Mouse (Mus musculus) MEL (cell line): ENCODE data around the gene Sp2. TPM values are rescaled to one million over a fixed set of nuclear protein-coding genes. Genes with fewer than 3 reads are reported as not detected.

Experiments
- DNase-seq: peaks from one replicate; pipeline ENCODE4 v3.0.0; 2011; ENCODE audit warnings: low read depth, low spot score
- H3K27ac ChIP-seq: 2 replicates; pipeline ENCODE4 v1.5.1; 2012; ENCODE audit warnings: low read depth, mild to moderate bottlenecking, control low read depth, low read length, moderate library complexity; ENCODE audit not compliant: control insufficient read depth
- H3K27me3 ChIP-seq, 2 experiments: fragments of 150-350 bp in 1 of 2; sonication (generic) in 1 of 2; 2 replicates each; pipeline ENCODE4 v1.6.1; 2012; ENCODE audit warnings: low read length in 2 of 2, mild to moderate bottlenecking in 2 of 2, improper control_type of control experiment in 1 of 2, moderate library complexity in 1 of 2; ENCODE audit not compliant: insufficient read depth in 2 of 2, control insufficient read depth in 1 of 2
- H3K36me3 ChIP-seq, 2 experiments: 2 replicates each; pipeline ENCODE4 v1.6.1; 2012 to 2014; ENCODE audit warnings: low read length in 2 of 2, improper control_type of control experiment in 1 of 2, inconsistent platforms in 1 of 2, mild to moderate bottlenecking in 1 of 2; ENCODE audit not compliant: insufficient read depth in 2 of 2, control insufficient read depth in 1 of 2
- H3K4me1 ChIP-seq, 2 experiments: fragments of 150-350 bp in 1 of 2; sonication (generic) in 1 of 2; 2 replicates each; pipeline ENCODE4 v1.6.1; 2012; ENCODE audit warnings: low read length in 2 of 2, improper control_type of control experiment in 1 of 2, mild to moderate bottlenecking in 1 of 2; ENCODE audit not compliant: insufficient read depth in 2 of 2, control insufficient read depth in 1 of 2
- H3K4me3 ChIP-seq, 2 experiments: fragments of 150-350 bp in 1 of 2; sonication (generic) in 1 of 2; 2 replicates each; pipeline ENCODE4 v1.5.1; 2012; ENCODE audit warnings: low read depth in 2 of 2, low read length in 2 of 2, mild to moderate bottlenecking in 2 of 2, moderate library complexity in 2 of 2, control low read depth in 1 of 2, improper control_type of control experiment in 1 of 2; ENCODE audit not compliant: control insufficient read depth in 1 of 2, insufficient read depth in 1 of 2
- H3K79me2 ChIP-seq: 2 replicates; pipeline ENCODE4 v1.6.1; 2012; ENCODE audit warnings: mild to moderate bottlenecking, low read length, moderate library complexity; ENCODE audit not compliant: control insufficient read depth, poor library complexity, insufficient read depth
- H3K9ac ChIP-seq: 2 replicates; pipeline ENCODE4 v1.6.1; 2012; ENCODE audit warnings: low read depth, mild to moderate bottlenecking, control low read depth, low read length, moderate library complexity; ENCODE audit not compliant: control insufficient read depth, poor library complexity, severe bottlenecking
- H3K9me3 ChIP-seq: fragments of 150-350 bp; sonication (generic); replicated peaks from 2 replicates; pipeline ENCODE4 v1.6.1; 2012; ENCODE audit warnings: mild to moderate bottlenecking, low read length, improper control_type of control experiment, moderate library complexity; ENCODE audit not compliant: insufficient read depth
- BHLHE40 ChIP-seq: IDR thresholded peaks from 2 replicates; pipeline ENCODE4 v1.6.1; 2012; ENCODE audit warnings: low read depth, mild to moderate bottlenecking, inconsistent platforms, low read length, improper control_type of control experiment, borderline replicate concordance
- CHD1 ChIP-seq: IDR thresholded peaks from 2 replicates; pipeline ENCODE4 v1.6.1; 2012; ENCODE audit warnings: low read depth, mild to moderate bottlenecking, inconsistent platforms, low read length, improper control_type of control experiment
- CHD2 ChIP-seq: IDR thresholded peaks from 2 replicates; pipeline ENCODE4 v1.6.1; 2011; ENCODE audit warnings: low read length, improper control_type of control experiment
- CTCF ChIP-seq, 3 experiments: IDR thresholded peaks in 2 of 3; conservative IDR thresholded peaks in 1 of 3; 2 replicates each; pipeline ENCODE4 v1.5.1; 2011 to 2012; ENCODE audit warnings: low read length in 3 of 3, low read depth in 2 of 3, mild to moderate bottlenecking in 2 of 3, improper control_type of control experiment in 1 of 3, inconsistent platforms in 1 of 3, mixed read lengths in 1 of 3, moderate library complexity in 1 of 3; ENCODE audit not compliant: control insufficient read depth in 1 of 3, insufficient read depth in 1 of 3, poor library complexity in 1 of 3, severe bottlenecking in 1 of 3
- E2F4 ChIP-seq: IDR thresholded peaks from 2 replicates; pipeline ENCODE4 v1.6.1; 2011; ENCODE audit warnings: low read depth, low read length, improper control_type of control experiment, borderline replicate concordance
- ELF1 ChIP-seq: IDR thresholded peaks from 2 replicates; pipeline ENCODE4 v1.6.1; 2014; ENCODE audit warnings: low read depth, mild to moderate bottlenecking, inconsistent platforms, low read length, improper control_type of control experiment, moderate library complexity
- EP300 ChIP-seq, 2 experiments: IDR thresholded peaks; 2 replicates each; pipeline ENCODE4 v1.6.1; 2011; ENCODE audit warnings: improper control_type of control experiment in 2 of 2, low read length in 2 of 2, low read depth in 1 of 2, mild to moderate bottlenecking in 1 of 2
- JUND ChIP-seq: IDR thresholded peaks from 2 replicates; pipeline ENCODE4 v1.6.1; 2011; ENCODE audit warnings: low read depth, mild to moderate bottlenecking, improper control_type of control experiment, low read length
- KAT2A ChIP-seq: conservative IDR thresholded peaks from 2 replicates; pipeline ENCODE4 v1.6.1; 2012; ENCODE audit warnings: low read depth, low read length, improper control_type of control experiment, inconsistent platforms
- MAFK ChIP-seq: IDR thresholded peaks from 2 replicates; pipeline ENCODE4 v1.6.1; 2011; ENCODE audit warnings: low read depth, mild to moderate bottlenecking, low read length, improper control_type of control experiment, borderline replicate concordance
- MAX ChIP-seq: IDR thresholded peaks from 2 replicates; pipeline ENCODE4 v1.6.1; 2011; ENCODE audit warnings: low read length, improper control_type of control experiment
- MXI1 ChIP-seq: IDR thresholded peaks from 2 replicates; pipeline ENCODE4 v1.6.1; 2011; ENCODE audit warnings: mild to moderate bottlenecking, low read depth, low read length, improper control_type of control experiment
- MYB ChIP-seq: IDR thresholded peaks from 2 replicates; pipeline ENCODE4 v1.6.1; 2011; ENCODE audit warnings: mild to moderate bottlenecking, low read depth, low read length, improper control_type of control experiment
- MYC ChIP-seq: IDR thresholded peaks from 2 replicates; pipeline ENCODE4 v1.6.1; 2011; ENCODE audit warnings: low read depth, mild to moderate bottlenecking, low read length, improper control_type of control experiment, moderate library complexity
- POLR2A ChIP-seq, 2 experiments: IDR thresholded peaks; 2 replicates each; pipeline ENCODE4 v1.6.1; 2011 to 2012; ENCODE audit warnings: low read length in 2 of 2, mild to moderate bottlenecking in 2 of 2, control low read depth in 1 of 2, improper control_type of control experiment in 1 of 2, low read depth in 1 of 2, moderate library complexity in 1 of 2; ENCODE audit not compliant: control insufficient read depth in 1 of 2, insufficient read depth in 1 of 2, poor library complexity in 1 of 2
- POLR2AphosphoS2 ChIP-seq: IDR thresholded peaks from 2 replicates; pipeline ENCODE4 v1.6.1; 2011; ENCODE audit warnings: low read length, improper control_type of control experiment
- POLR2AphosphoS5 ChIP-seq: IDR thresholded peaks from 2 replicates; pipeline ENCODE4 v1.6.1; 2012; ENCODE audit warnings: low read depth, borderline replicate concordance, mild to moderate bottlenecking, inconsistent platforms, low read length, moderate library complexity, mixed read lengths
- RAD21 ChIP-seq: IDR thresholded peaks from 2 replicates; pipeline ENCODE4 v1.6.1; 2011; ENCODE audit warnings: mild to moderate bottlenecking, low read depth, low read length, improper control_type of control experiment
- RCOR1 ChIP-seq: IDR thresholded peaks from 2 replicates; pipeline ENCODE4 v1.6.1; 2012; ENCODE audit warnings: low read depth, mild to moderate bottlenecking, inconsistent platforms, low read length, improper control_type of control experiment
- TAL1 ChIP-seq: IDR thresholded peaks from 2 replicates; pipeline ENCODE4 v1.6.1; 2012; ENCODE audit warnings: mild to moderate bottlenecking, inconsistent platforms, low read length, moderate library complexity, mixed read lengths
- UBTF ChIP-seq: IDR thresholded peaks from 2 replicates; pipeline ENCODE4 v1.6.1; 2012; ENCODE audit warnings: low read depth, mild to moderate bottlenecking, inconsistent platforms, low read length, improper control_type of control experiment, moderate library complexity, borderline replicate concordance; ENCODE audit not compliant: insufficient read depth
- USF1 ChIP-seq: IDR thresholded peaks from 2 replicates; pipeline ENCODE4 v1.6.1; 2014; ENCODE audit warnings: low read depth, mild to moderate bottlenecking, inconsistent platforms, low read length, improper control_type of control experiment, moderate library complexity
- ZC3H11A ChIP-seq: IDR thresholded peaks from 2 replicates; pipeline ENCODE4 v1.6.1; 2012; ENCODE audit warnings: low read depth, mild to moderate bottlenecking, inconsistent platforms, low read length, improper control_type of control experiment
- ZNF384 ChIP-seq: IDR thresholded peaks from 2 replicates; pipeline ENCODE4 v1.6.1; 2012; ENCODE audit warnings: low read depth, mild to moderate bottlenecking, inconsistent platforms, low read length, improper control_type of control experiment
- polyA plus RNA-seq, 2 experiments: library from polyadenylated mRNA; stranded (reverse) in 1 of 2; unstranded in 1 of 2; fragments of >175 nt in 1 of 2; fragments of >200 nt in 1 of 2; gene quantifications; 2 replicates each; pipeline versions ENCODE4 v1.2.1 to v1.2.4; 2012; ENCODE audit warnings: low replicate concordance in 2 of 2, low read depth in 1 of 2; ENCODE audit not compliant: insufficient read length in 2 of 2, insufficient read depth in 1 of 2, missing spikeins in 1 of 2
- total RNA-seq: library from RNA; depleted of rRNA; stranded (reverse); fragments of 300-350 nt; gene quantifications from 2 replicates; pipeline ENCODE4 v1.2.3, GENCODE M21; 2012

The Sp2 gene
- total and polyA plus RNA-seq, 3 experiments: 1.4 to 20.3 TPM; not detected in 1

DNA sequence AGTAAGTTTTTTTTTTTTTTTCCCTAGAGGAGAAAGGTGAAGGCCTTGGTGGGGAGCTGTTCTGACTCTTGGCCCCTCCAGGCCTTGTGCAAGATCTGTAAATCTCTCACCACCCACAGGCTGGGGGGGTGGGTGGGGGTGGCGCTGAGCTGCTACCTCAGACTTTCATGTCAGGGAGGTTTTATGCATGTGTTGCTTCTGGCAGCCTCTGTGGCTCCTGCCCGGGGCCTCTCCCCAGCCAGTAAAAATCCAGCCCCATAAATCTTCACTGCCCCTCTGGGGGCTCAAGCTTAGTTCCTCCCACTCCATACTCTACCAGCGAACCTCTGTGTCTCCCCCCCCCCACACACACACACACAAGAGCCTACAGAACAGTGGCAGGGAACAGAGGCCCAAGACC lies 3.7 kb upstream of the Sp2 start:
- DNase-seq: no peak
- Histone ChIP-seq H3K9ac (no peak overlapping the region), H3K27ac (no peak overlapping the region), H3K9me3 (no peaks in the 10 kb centered on the region), H3K36me3 (no peaks in the 10 kb centered on the region), H3K27me3 (peaks cover 0 to 4% of the 10 kb centered on the region in 2 experiments; a peak in 2 of 4 replicates), H3K79me2 (no peaks in the 10 kb centered on the region), H3K4me3 (no peak overlapping the region), H3K4me1 (no peaks in the 10 kb centered on the region)
- TF ChIP-seq ELF1: no peak
- TF ChIP-seq KAT2A: no peak
- TF ChIP-seq POLR2AphosphoS5: no peak
- TF ChIP-seq MAX: no peak
- no peak for TF ChIP-seq POLR2A (IDR thresholded peaks at IDR 0.05; ENCODE audit: control insufficient read depth in 1 of 2, insufficient read depth in 1 of 2, low read depth in 1 of 2, low read length in 2 of 2, poor library complexity in 1 of 2)
- no peak for TF ChIP-seq UBTF
- TF ChIP-seq RAD21: no peak
- no peak for TF ChIP-seq JUND
- no peak for TF ChIP-seq CHD1
- TF ChIP-seq POLR2AphosphoS2: no peak
- no peak for TF ChIP-seq MAFK
- TF ChIP-seq MYC: no peak
- no peak for TF ChIP-seq CTCF (IDR thresholded peaks at IDR 0.05 in 2 of 3, conservative IDR thresholded peaks at IDR 0.05 in 1 of 3; ENCODE audit: control insufficient read depth in 1 of 3, insufficient read depth in 1 of 3, low read depth in 2 of 3, low read length in 3 of 3, poor library complexity in 1 of 3, severe bottlenecking in 1 of 3)
- TF ChIP-seq BHLHE40: no peak

DNA sequence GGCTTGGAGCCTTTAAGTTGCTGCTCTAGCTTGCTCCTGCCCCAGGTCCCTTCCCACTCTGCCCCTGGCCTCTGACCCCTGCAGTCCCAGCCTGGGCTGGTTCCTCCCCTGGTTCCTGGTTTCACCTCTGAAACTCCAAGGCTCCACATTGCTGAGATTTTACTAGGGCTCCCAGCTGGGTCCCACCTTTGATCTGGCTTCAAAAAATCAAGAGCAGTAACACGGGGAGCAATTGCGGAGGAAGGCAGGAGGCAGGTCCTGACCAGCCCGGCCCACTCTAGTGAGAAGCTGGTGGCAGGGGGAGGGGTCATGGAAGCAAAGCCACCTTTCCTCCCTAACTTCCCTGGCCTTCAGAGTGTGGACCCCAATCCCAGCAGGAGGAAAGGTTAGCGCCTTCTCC lies 2.1 kb upstream of the Sp2 start:
- Histone ChIP-seq H3K27me3 (peaks cover 0 to 4% of the 10 kb centered on the region in 2 experiments; a peak in 2 of 4 replicates), H3K9ac (no peak overlapping the region), H3K4me3 (no peak overlapping the region), H3K36me3 (no peaks in the 10 kb centered on the region), H3K4me1 (no peaks in the 10 kb centered on the region), H3K9me3 (no peaks in the 10 kb centered on the region), H3K27ac (no peak overlapping the region), H3K79me2 (no peaks in the 10 kb centered on the region)
- no peak for DNase-seq
- TF ChIP-seq MAFK (no peak), JUND (no peak), ELF1 (no peak), CHD1 (no peak), CTCF (IDR thresholded peaks at IDR 0.05 in 2 of 3, conservative IDR thresholded peaks at IDR 0.05 in 1 of 3; ENCODE audit: control insufficient read depth in 1 of 3, insufficient read depth in 1 of 3, low read depth in 2 of 3, low read length in 3 of 3, poor library complexity in 1 of 3, severe bottlenecking in 1 of 3) (no peak), CHD2 (no peak), BHLHE40 (no peak), MAX (no peak), ZC3H11A (no peak), MYB (no peak), E2F4 (no peak), MXI1 (no peak), TAL1 (no peak), ZNF384 (no peak), MYC (no peak), RCOR1 (no peak), EP300 (IDR thresholded peaks at IDR 0.05; ENCODE audit: low read depth in 1 of 2, low read length in 2 of 2) (no peak), USF1 (no peak)
